Mouse (Mus musculus) hindbrain, embryonic 12.5 days (tissue): ENCODE measurements around the gene Mknk2. TPM values are rescaled to one million over a fixed set of nuclear protein-coding genes. Genes with fewer than 3 reads are reported as not detected.

Experiments
- ATAC-seq: fragments of 200-750 bp; cut with Nextera tagmentation; 2 replicates; pipeline ENCODE4 v1.8.0; 2017; ENCODE audit warnings: moderate TSS enrichment; ENCODE audit not compliant: low FRiP score
- H3K27ac ChIP-seq: fragments of 300-500 bp; sonication (generic); 2 replicates; pipeline ENCODE4 v1.5.1; 2016; ENCODE audit warnings: mild to moderate bottlenecking
- H3K27me3 ChIP-seq: fragments of 300-500 bp; sonication (generic); 2 replicates; pipeline ENCODE4 v1.6.1; 2016; ENCODE audit warnings: mild to moderate bottlenecking
- H3K36me3 ChIP-seq: fragments of 300-500 bp; sonication (generic); 2 replicates; pipeline ENCODE4 v1.6.1; 2016; ENCODE audit warnings: mild to moderate bottlenecking
- H3K4me1 ChIP-seq: fragments of 300-500 bp; sonication (generic); 2 replicates; pipeline ENCODE4 v1.6.1; 2016
- H3K4me2 ChIP-seq: fragments of 300-500 bp; sonication (generic); replicated peaks from 2 replicates; pipeline ENCODE4 v1.6.1; 2016; ENCODE audit warnings: mild to moderate bottlenecking
- H3K4me3 ChIP-seq: fragments of 300-500 bp; sonication (generic); 2 replicates; pipeline ENCODE4 v1.5.1; 2016; ENCODE audit warnings: mild to moderate bottlenecking
- H3K9ac ChIP-seq: fragments of 300-500 bp; sonication (generic); 2 replicates; pipeline ENCODE4 v1.6.1; 2016; ENCODE audit warnings: mild to moderate bottlenecking, moderate library complexity
- H3K9me3 ChIP-seq: fragments of 300-500 bp; sonication (generic); replicated peaks from 2 replicates; pipeline ENCODE4 v1.6.1; 2016; ENCODE audit warnings: mild to moderate bottlenecking
- WGBS: fragments of 180-500 bp; shearing (Covaris S2); methylation state at CpG from one replicate; pipeline ENCODE4 v1.1.7; 2016; 5-methylcytosine and 5-hydroxymethylcytosine counted together
- polyA plus RNA-seq: library from polyadenylated mRNA; unstranded; fragments of >200 nt; fragmentation: Nextera tagmentation; extraction: Ambion mirVana; gene quantifications from 2 replicates; pipeline ENCODE4 v1.2.1, GENCODE M21; 2016

Mknk2 gene
- polyA plus RNA-seq, 1 experiment from 2014 or later: 90.3 TPM

DNA sequence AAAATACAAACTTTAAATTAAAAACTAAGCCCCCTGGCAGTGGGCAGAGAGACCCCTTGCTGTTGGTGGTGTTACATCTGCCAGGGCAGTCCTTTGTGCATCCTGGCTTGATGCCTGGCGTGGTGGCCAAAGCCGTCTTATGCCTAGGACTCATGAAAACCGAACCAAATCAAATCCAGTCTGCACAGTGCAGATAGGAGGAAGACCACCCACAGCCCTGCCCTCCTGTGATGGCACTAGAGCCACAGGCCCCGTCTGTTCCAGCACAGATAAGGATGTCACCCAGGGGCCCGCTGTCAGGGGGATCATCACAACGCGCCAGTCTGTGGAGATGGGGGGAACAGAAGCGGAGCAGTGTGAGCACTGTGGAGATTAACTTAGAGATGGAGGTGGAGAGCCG, 19.9 kb upstream of the Mknk2 start:
- Histone ChIP-seq H3K36me3 (0 out of 2 replicates have a peak, but pooled peaks cover 7% of the 10 kb centered on the region), H3K27ac (no peak overlapping the region), H3K9ac (no peak overlapping the region), H3K4me1 (peaks cover 20% of the 10 kb centered on the region), H3K27me3 (no peaks in the 10 kb centered on the region), H3K4me3 (no peak overlapping the region), H3K9me3 (no peaks in the 10 kb centered on the region), H3K4me2 (no peak overlapping the region)
- 83% methylated on average over 9 of the region's 9 CpGs for WGBS
- ATAC-seq: no peak

DNA sequence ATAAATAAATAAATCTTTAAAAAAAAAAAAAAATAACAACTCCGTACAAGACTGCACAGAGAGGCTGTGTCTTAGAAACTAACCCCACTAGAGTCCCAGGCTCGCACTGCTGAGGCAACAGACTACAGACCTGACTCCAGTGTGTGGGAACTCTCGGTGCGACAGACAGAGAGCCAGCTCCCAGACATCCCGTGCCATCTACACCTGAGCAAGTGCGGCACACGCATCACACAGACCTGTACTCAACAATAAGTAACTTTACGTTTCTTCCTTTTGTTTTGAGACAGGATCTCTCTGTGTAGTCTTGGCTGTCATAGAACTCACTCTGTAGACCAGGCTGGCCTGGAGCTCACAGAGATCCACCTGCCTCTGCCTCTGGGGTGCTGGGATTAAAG, 19.5 kb upstream of the Mknk2 start:
- ATAC-seq: no peak
- no peak overlapping the region for H3K9ac ChIP-seq
- 0 out of 2 replicates have a peak, but pooled peaks cover 7% of the 10 kb centered on the region for H3K36me3 ChIP-seq
- no peaks in the 10 kb centered on the region for H3K27me3 ChIP-seq
- H3K4me3 ChIP-seq: no peak overlapping the region
- 92% methylated on average over 8 of the region's 8 CpGs for WGBS
- no peak overlapping the region for H3K4me2 ChIP-seq
- no peak overlapping the region for H3K27ac ChIP-seq
- no peaks in the 10 kb centered on the region for H3K9me3 ChIP-seq
- H3K4me1 ChIP-seq: peaks cover 17% of the 10 kb centered on the region

DNA sequence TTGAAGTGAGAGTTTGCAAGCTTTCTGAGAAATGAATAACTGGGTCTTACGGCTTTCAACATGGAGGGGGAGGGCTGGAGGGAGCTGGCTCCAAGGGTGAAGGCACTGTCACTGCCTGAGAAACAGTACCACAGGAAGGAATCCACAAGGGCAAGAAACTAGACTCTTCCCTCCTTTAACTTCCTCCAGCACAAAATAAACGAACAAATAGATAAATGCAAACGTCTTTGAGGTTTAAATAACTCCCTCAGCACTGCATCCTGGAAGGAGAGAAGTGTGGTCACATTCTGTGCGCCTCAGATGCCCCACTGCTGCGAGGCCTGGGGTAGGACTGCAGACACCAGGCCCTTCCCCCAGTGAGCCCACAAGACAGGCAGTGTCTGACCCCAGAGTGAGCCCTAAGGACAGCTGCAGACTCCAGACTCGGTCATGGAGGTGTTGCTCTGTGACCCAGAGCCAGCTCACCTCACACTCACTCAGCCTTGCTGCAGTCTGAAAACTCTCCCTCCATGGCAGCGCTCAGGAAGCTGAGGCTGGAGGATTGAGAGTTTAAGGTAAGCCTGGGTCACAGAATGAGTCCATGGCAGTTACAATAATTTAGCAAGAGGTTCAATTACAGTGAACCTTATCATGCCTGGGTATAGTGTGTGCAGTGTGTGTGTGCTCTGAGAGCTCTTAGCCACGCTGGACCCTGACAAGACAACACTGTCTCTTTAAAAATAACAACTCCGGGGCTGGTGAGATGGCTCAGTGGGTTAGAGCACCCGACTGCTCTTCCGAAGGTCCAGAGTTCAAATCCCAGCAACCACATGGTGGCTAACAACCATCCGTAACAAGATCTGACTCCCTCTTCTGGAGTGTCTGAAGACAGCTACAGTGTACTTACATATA, 18.8 kb upstream of the Mknk2 start:
- no peak overlapping the region for H3K9ac ChIP-seq
- H3K4me3 ChIP-seq: no peak overlapping the region
- no peak overlapping the region for H3K4me2 ChIP-seq
- H3K27me3 ChIP-seq: no peaks in the 10 kb centered on the region
- WGBS: 73% methylated on average over 12 of the region's 12 CpGs
- no peak for ATAC-seq
- H3K36me3 ChIP-seq: 0 out of 2 replicates have a peak, but pooled peaks cover 7% of the 10 kb centered on the region
- peak overlapping the region; percentile 40; the same call in 1 of the 2 replicates for H3K27ac ChIP-seq
- H3K9me3 ChIP-seq: no peaks in the 10 kb centered on the region
- H3K4me1 ChIP-seq: peaks cover 17% of the 10 kb centered on the region

DNA sequence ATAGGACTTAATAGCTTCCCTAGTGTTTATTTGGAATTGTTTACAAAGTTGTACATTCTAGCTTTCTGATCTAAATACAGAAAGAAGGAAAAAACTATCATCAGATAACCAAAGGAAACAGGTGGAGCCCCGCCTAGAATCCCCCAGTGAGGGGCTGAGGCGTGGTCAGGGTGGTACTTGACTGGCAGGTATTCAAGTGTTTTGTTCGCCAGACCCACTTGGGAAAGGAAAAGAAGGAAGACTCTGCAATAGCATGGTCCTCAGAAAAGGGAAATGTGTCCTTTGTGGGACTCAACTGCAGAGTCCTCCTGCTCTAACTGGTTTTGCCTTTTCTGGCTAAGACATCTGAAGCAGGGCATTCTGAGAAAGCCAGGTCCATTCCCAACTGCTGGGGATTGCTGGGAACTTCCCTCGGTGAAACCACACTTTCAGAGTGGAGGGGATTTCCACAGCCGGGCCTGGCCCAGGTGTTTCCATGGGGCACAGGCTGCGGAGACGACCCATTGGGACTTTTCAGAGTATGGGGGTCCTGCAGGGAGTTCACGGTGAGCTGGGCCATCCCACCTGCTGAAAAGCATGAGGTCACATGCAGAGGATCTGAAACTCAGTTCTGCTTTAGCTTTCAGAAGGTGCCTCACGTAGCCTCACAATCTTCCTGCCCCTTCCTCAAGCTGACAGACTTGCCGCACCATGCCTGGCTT, 18.0 kb upstream of the Mknk2 start:
- 72% methylated on average over 10 of the region's 10 CpGs for WGBS
- ATAC-seq: no peak
- Histone ChIP-seq H3K27ac (peak overlapping the region; percentile 40; the same call in 1 of the 2 replicates), H3K4me2 (no peak overlapping the region), H3K9me3 (no peaks in the 10 kb centered on the region), H3K9ac (no peak overlapping the region), H3K4me3 (no peak overlapping the region), H3K27me3 (no peaks in the 10 kb centered on the region), H3K4me1 (peaks cover 13% of the 10 kb centered on the region), H3K36me3 (peaks cover 9% of the 10 kb centered on the region)

DNA sequence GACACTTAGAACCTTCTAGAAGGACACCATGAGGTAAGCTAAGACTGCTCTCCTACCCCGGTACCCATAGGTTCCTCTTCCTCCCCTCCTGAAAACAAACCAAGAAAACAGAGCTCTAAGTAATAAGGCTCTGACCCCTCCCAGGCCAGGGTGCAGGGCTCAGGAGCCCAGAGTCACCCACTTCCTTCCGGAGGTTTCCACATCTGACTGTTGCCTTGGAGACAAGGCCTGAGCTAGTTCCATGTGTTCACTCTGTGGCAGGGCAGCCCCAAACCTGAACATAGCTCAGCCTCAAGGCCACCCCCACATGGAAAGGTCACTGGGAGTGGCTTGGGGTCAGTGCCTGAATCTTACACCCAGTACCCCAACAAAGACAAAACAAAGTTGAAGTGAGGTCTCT, 17.3 kb upstream of the Mknk2 start:
- Histone ChIP-seq H3K4me2 (no peak overlapping the region), H3K9ac (no peak overlapping the region), H3K4me1 (peaks cover 5% of the 10 kb centered on the region), H3K27ac (no peak overlapping the region), H3K36me3 (peaks cover 17% of the 10 kb centered on the region), H3K9me3 (no peaks in the 10 kb centered on the region), H3K27me3 (no peaks in the 10 kb centered on the region), H3K4me3 (no peak overlapping the region)
- whole genome bisulfite sequencing: 83% methylated on average over 2 of the region's 2 CpGs
- no peak for ATAC-seq

DNA sequence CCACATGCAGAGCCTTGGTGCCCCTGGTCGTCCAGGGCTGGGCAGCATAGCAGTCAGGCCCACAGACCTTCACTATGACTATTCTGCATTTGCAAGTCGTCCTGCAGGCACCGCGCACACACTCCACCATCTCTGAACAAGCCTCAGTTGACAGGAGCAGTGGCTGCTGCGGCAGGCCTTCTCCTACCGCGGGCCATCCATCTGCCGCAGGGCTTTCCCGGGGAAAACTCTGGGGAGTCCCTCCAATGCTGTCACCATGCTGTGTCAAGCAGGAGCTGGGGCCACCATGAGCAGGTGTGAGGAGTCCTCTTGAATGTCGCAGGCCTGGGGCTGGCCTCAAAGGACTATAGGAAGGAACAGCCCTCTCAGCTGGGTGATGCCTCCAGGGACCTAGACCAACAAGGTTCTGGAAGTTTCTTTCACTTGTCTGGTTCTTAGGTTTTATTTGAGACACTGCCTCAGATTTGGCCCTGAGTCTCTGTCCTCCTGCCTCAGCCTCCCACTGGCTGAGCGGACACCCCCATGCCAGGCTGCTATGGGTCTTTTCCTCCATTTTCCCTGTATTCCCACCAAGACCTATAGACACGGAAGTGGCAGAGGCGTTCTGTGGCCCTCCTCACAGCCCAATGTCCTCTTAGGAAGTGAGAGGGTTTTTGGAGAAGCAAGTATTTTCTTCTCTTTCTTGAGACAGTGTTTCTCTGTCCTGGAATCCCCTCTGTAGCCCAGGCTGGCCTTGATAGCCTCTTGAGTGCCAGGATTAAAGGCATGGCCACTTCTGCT, 16.4 kb upstream of the Mknk2 start:
- 87% methylated on average over 13 of the region's 13 CpGs for WGBS
- Histone ChIP-seq H3K9me3 (no peaks in the 10 kb centered on the region), H3K27ac (no peak overlapping the region), H3K27me3 (no peaks in the 10 kb centered on the region), H3K4me3 (no peak overlapping the region), H3K9ac (no peak overlapping the region), H3K4me2 (no peak overlapping the region), H3K36me3 (peaks cover 25% of the 10 kb centered on the region), H3K4me1 (no peaks in the 10 kb centered on the region)
- ATAC-seq: no peak

DNA sequence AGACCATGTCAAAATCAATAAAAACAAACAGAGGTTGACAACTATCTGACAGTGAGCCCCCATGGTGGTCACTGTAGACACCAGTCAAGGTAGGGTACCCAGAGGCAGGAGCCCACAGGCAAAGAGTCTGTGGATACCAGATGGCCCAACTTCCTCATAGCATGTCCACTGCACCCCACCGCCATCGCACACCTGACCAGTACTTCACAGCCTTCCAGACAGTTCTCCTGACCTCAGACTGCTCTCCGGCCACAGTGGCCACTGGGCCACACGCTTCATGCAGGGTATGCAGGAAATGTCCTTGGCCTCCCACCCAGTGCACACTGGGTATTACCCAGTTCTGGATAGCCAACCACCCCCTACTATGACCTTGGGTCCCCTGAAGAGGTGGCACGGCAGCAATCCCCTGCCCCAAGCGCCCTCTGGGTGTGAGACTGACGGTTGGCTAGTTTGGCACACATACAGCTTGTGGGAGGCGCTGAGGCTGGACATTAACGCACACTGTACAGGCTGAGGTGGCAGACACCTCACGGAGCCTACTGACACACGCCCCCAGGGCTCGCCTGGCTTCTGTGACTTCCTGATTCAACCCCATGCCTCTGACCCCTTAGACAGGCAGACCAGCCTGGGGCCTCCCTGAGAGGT, 15.6 kb upstream of the Mknk2 start:
- Histone ChIP-seq H3K9ac (no peak overlapping the region), H3K9me3 (no peaks in the 10 kb centered on the region), H3K4me3 (no peak overlapping the region), H3K27me3 (no peaks in the 10 kb centered on the region), H3K27ac (no peak overlapping the region), H3K4me1 (no peaks in the 10 kb centered on the region), H3K4me2 (no peak overlapping the region), H3K36me3 (peaks cover 33% of the 10 kb centered on the region)
- ATAC-seq: no peak
- 92% methylated on average over 12 of the region's 12 CpGs for WGBS

DNA sequence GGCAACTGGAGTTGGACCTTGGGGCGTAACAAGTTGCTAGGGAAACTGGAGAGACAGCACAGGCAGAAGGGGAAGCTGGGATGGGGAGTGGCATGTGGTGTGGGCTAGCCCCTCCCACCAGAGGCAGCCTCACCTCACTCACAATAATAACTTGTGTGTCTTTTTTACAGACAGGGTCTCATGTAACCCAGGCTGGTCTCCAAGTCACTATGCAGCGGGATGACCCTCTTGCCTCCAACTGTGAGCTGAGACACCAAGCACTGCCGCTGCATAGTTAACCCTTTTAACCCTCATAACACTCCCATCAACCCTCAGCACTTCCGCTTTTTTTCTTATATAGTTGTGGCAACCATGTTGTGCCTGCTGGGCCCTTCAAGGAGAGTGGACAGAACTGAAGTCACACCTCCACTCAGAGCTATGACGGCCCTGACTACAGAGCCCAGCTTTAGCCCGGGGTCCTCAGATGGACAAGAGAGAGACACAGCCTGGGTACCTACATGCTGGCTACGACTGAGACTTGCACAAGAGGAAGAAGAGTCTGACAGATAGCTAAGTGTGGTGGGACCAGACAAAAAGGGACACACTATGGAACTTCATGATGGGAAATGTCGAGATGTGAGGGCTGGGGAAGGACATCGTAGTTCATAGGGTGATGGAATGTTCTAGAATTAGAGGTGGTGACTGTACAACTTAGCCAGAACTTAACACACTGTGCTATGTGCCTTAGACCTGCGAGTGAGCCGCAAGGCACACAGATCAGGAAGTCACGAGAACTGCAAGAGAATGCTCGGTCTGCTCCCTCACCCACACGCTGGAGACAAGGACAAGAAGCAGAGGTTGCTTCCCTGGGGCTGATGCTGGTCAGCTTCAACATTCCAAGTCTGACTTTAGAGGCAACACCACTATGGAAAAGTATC, 14.6 kb upstream of the Mknk2 start:
- Histone ChIP-seq H3K4me2 (no peak overlapping the region), H3K9ac (no peak overlapping the region), H3K4me3 (no peak overlapping the region), H3K4me1 (no peaks in the 10 kb centered on the region), H3K27me3 (no peaks in the 10 kb centered on the region), H3K36me3 (peaks cover 34% of the 10 kb centered on the region), H3K9me3 (no peaks in the 10 kb centered on the region), H3K27ac (no peak overlapping the region)
- 85% methylated on average over 14 of the region's 14 CpGs for WGBS
- no peak for ATAC-seq

DNA sequence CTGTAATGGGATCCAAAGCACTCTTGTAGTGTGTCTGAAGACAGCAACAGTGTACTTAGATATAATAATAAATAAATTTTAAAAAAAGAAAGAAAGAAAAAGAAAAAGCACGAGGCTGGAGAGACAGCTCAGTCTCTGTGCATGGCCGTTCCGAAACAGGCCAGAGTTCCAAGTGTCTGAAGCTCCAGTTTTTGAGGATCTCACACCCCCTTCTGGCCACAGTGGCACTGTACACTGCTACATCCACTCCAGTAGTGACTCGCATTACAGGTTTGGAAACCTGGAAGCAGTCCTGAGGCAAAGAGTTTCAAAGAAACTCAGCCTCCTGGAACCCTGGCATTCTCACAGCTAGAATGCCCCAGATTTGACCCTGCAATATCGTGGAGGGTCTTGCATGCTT, 9.9 kb upstream of the Mknk2 start:
- Histone ChIP-seq H3K9me3 (no peaks in the 10 kb centered on the region), H3K9ac (no peak overlapping the region), H3K36me3 (peaks cover 65% of the 10 kb centered on the region), H3K4me1 (no peaks in the 10 kb centered on the region), H3K27ac (no peak overlapping the region), H3K27me3 (no peaks in the 10 kb centered on the region), H3K4me2 (no peak overlapping the region), H3K4me3 (no peak overlapping the region)
- no peak for ATAC-seq
- WGBS: 41% methylated on average over 5 of the region's 5 CpGs

DNA sequence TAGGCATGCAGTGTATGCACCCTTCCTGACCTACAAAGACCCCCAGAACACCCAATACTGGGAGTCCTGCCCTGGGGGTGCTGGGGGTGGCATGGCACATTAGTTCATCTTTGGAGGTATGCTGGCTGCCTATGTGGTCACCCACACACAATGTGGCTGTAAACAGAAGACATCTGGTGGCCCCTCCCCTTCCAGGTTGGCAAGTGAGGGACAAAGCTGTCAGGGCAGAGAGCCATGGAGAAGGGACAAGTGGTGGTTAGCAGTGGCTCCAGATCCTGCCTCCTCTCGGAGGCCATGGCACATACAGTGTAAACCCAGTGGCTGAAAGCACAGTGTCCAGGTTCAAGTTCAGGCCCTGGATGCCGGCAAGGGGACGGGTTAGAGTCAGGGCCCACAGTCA, 8.7 kb upstream of the Mknk2 start:
- WGBS: 91% methylated on average over 3 of the region's 3 CpGs
- Histone ChIP-seq H3K4me2 (no peak overlapping the region), H3K36me3 (peaks cover 65% of the 10 kb centered on the region), H3K9ac (no peak overlapping the region), H3K4me3 (no peak overlapping the region), H3K27ac (no peak overlapping the region), H3K4me1 (no peaks in the 10 kb centered on the region), H3K27me3 (no peaks in the 10 kb centered on the region), H3K9me3 (no peaks in the 10 kb centered on the region)
- ATAC-seq: no peak

DNA sequence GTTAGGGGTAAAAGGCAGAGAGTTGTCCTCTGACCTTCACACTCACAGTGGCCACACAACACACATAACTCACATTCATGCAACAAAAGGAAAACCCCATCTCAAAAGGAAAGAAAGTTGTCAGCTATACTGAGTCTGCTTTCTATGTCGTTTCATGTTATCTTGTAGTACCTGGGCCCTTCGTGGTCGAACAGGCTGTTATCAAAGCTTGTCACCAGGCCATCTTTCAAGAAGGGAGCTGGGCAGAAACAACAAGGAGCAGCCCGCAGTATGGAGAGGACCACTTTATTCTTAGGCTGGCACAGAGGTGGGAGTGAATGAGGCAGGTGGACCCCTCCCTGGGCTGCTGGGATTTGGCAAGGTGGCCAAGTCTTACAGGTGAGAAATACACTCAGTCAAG, 7.1 kb upstream of the Mknk2 start:
- no peaks in the 10 kb centered on the region for H3K27me3 ChIP-seq
- peaks cover 53% of the 10 kb centered on the region for H3K36me3 ChIP-seq
- H3K9me3 ChIP-seq: no peaks in the 10 kb centered on the region
- no peaks in the 10 kb centered on the region for H3K4me1 ChIP-seq
- 90% methylated on average over 4 of the region's 4 CpGs for WGBS
- no peak overlapping the region for H3K4me3 ChIP-seq
- no peak for ATAC-seq
- H3K27ac ChIP-seq: no peak overlapping the region
- no peak overlapping the region for H3K4me2 ChIP-seq
- H3K9ac ChIP-seq: no peak overlapping the region; the same call in 1 of the 2 replicates
